Comparison of ENCODE assay signal across 15 mouse cellular contexts in the genomic region with DNA sequence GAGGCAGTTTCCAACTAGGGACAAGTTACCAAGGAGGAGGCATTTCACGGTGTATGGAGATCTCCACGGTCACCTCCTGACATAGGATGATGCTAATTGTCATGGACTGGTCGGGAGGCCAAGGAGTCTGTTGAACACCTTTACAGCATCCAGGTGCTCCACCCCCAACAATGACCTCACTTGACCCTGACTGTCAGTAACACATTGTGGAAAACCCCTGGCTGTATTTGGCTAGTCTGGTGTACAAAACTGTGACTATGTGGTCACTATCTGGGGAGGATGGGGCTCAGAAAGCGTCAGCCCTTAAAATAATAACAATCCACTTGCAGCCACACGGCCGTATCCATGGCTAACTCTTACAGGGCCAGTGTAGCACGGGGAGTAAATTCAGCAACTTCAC.
"Had no signal": no experiment of that assay in that cellular context is flagged by ENCODE, and none has a peak within 500 bp of the region (broad histone marks: within the 10 kb centered on the region; RNA-seq: fewer than 3 reads in every experiment).

No protein-coding gene starts in this region.

- DNase-seq: kidney, adult 8-10 months; lung, embryonic 14.5 days; lung, postnatal 10 days; lung, postnatal 4 days; midbrain, embryonic 14.5 days; right cerebral cortex, adult 18-20 months; right cerebral cortex, postnatal 25 days; thymus, adult 2 months; thymus, postnatal 25 days had no signal

- H3K4me2 ChIP-seq: liver, embryonic 15.5 days; lung, embryonic 14.5 days; neural tube, embryonic 12.5 days had no signal

- H3K4me1 ChIP-seq: liver, embryonic 15.5 days; neural tube, embryonic 12.5 days had no signal

- H3K36me3 ChIP-seq: limb, embryonic 13.5 days; liver, embryonic 15.5 days; midbrain, embryonic 10.5 days; neural tube, embryonic 12.5 days had no signal

- H3K27me3 ChIP-seq: liver, embryonic 15.5 days; neural tube, embryonic 12.5 days had no signal

- H3K4me3 ChIP-seq: limb, embryonic 13.5 days; liver, embryonic 15.5 days; midbrain, embryonic 10.5 days; neural tube, embryonic 12.5 days had no signal

- H3K9ac ChIP-seq: limb, embryonic 13.5 days; liver, embryonic 15.5 days; lung, embryonic 14.5 days; neural tube, embryonic 12.5 days had no signal

- H3K9me3 ChIP-seq: liver, embryonic 15.5 days; midbrain, embryonic 10.5 days had no signal

- ATAC-seq: inflammation-experienced regulatory T-cells, adult 6 months; intestine, postnatal 0 days had no signal

- H3K27ac ChIP-seq: limb, embryonic 13.5 days; liver, embryonic 15.5 days; midbrain, embryonic 10.5 days; neural tube, embryonic 12.5 days had no signal
